Mouse (Mus musculus) liver, embryonic 14.5 days (tissue): ENCODE measurements around the gene Phf19. TPM values are rescaled to one million over a fixed set of nuclear protein-coding genes. Genes with fewer than 3 reads are reported as not detected.
A peak's percentile ranks its signal among the peaks of the same experiment; 100 is the strongest.

ENCODE experiments used
- ATAC-seq: fragments of 200-750 bp; cut with Nextera tagmentation; 2 replicates; pipeline ENCODE4 v1.8.0; 2017; ENCODE audit warnings: moderate number of reproducible peaks, mild to moderate bottlenecking, moderate library complexity; ENCODE audit not compliant: insufficient read depth
- DNase-seq, 3 experiments: peaks; one replicate each; pipeline ENCODE4 v3.0.0-alpha.2; 2012 to 2013; ENCODE audit warnings: low read depth in 3 of 3, low spot score in 3 of 3
- H3K27ac ChIP-seq: fragments of 300-500 bp; sonication (generic); 2 replicates; pipeline ENCODE4 v1.5.1; 2014; ENCODE audit warnings: moderate library complexity, mild to moderate bottlenecking, control low read depth, inconsistent platforms
- H3K27me3 ChIP-seq: fragments of 300-500 bp; sonication (generic); 2 replicates; pipeline ENCODE4 v1.6.1; 2014; ENCODE audit warnings: mild to moderate bottlenecking, low read length, moderate library complexity; ENCODE audit not compliant: control insufficient read depth, insufficient read depth
- H3K36me3 ChIP-seq: fragments of 300-500 bp; sonication (generic); replicated peaks from 2 replicates; pipeline ENCODE4 v1.6.1; 2014; ENCODE audit warnings: low read depth; ENCODE audit not compliant: control insufficient read depth, insufficient read depth
- H3K4me1 ChIP-seq, 2 experiments: fragments of 200-500 bp in 1 of 2; fragments of 300-500 bp in 1 of 2; sonication (generic) in 1 of 2; replicated peaks; 2 replicates each; pipeline ENCODE4 v1.6.1; 2012 to 2014; ENCODE audit warnings: antibody characterized with exemption in 1 of 2, inconsistent platforms in 1 of 2, low read length in 1 of 2; ENCODE audit not compliant: control insufficient read depth in 2 of 2, insufficient read depth in 2 of 2
- H3K4me2 ChIP-seq: fragments of 300-500 bp; sonication (generic); 2 replicates; pipeline ENCODE4 v1.6.1; 2014; ENCODE audit warnings: low read depth, mild to moderate bottlenecking, control low read depth, moderate library complexity
- H3K4me3 ChIP-seq, 2 experiments: fragments of 200-500 bp in 1 of 2; fragments of 300-500 bp in 1 of 2; sonication (generic) in 1 of 2; 2 replicates each; pipeline ENCODE4 v1.5.1; 2012 to 2014; ENCODE audit warnings: low read depth in 2 of 2, low read length in 2 of 2, mild to moderate bottlenecking in 2 of 2, control low read depth in 1 of 2, inconsistent platforms in 1 of 2, moderate library complexity in 1 of 2; ENCODE audit not compliant: insufficient read depth in 1 of 2
- H3K9ac ChIP-seq: fragments of 300-500 bp; sonication (generic); replicated peaks from 2 replicates; pipeline ENCODE4 v1.6.1; 2014; ENCODE audit warnings: mild to moderate bottlenecking, control low read depth, moderate library complexity
- H3K9me3 ChIP-seq: fragments of 300-500 bp; sonication (generic); 2 replicates; pipeline ENCODE4 v1.6.1; 2016; ENCODE audit warnings: low read length, mixed read lengths; ENCODE audit not compliant: control insufficient read depth
- CTCF ChIP-seq: IDR thresholded peaks from 2 replicates; pipeline ENCODE4 v1.5.1; 2016; ENCODE audit warnings: antibody characterized with exemption, low read depth, control low read depth
- EP300 ChIP-seq: IDR thresholded peaks from 2 replicates; pipeline ENCODE4 v1.6.1; 2016; ENCODE audit warnings: antibody characterized with exemption, low read depth
- WGBS: fragments of 180-500 bp; shearing (Covaris S2); extraction: QIAGEN DNeasy Blood & Tissue Kit; methylation state at CpG from one replicate; pipeline ENCODE4 v1.1.7; 2014; ENCODE audit not compliant: insufficient replicate concordance; 5-methylcytosine and 5-hydroxymethylcytosine counted together
- polyA plus RNA-seq, 2 experiments: library from polyadenylated mRNA; depleted of rRNA in 1 of 2; stranded (reverse) in 1 of 2; unstranded in 1 of 2; fragments of >200 nt; fragmentation: Nextera tagmentation in 1 of 2; extraction: Ambion mirVana in 1 of 2; gene quantifications; 2 replicates each; pipeline versions ENCODE4 v1.2.1 to v1.2.3; 2012 to 2014

Phf19 gene
- polyA plus RNA-seq, 2 experiments: 2.8 to 2.9 TPM

DNA sequence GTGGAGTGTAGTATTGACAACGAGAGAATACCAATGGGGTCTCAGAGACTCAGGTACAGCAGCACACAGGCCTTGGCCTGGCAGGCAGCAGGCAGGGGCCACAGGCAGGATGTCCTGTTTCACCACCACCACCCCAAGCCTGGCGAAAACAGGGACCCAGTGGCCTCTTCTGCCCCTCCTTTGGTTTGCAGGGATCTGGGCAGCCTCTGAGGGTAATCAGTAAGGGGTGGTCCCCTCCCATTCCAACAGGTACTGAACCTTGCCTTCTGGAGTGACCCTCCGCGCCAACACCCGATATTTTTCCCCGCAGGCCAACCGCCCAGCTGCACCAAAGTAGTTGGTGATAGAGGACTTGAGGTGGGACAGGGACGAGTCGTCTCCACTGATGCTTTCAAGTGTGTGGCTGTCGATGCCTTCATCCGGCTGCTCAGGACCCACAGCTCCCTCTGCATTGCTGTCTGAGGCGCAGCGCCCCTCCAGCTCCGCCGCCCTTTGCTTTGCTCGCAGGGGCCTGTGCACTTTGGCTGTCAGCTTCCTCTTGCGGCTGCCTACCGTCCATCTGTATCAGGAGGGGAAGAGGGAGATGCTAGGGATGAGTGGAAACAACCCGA is 18.2 kb downstream of the Phf19 start:
- DNase-seq (no peak), ATAC-seq (no peak)
- 77% methylated on average over 19 of the region's 19 CpGs for WGBS
- no peak overlapping the region for H3K4me2 ChIP-seq
- no peaks in the 10 kb centered on the region for H3K27me3 ChIP-seq
- TF ChIP-seq CTCF: no peak
- no peak for TF ChIP-seq EP300
- no peaks in the 10 kb centered on the region for H3K4me1 ChIP-seq
- H3K9me3 ChIP-seq: no peaks in the 10 kb centered on the region
- H3K9ac ChIP-seq: no peak overlapping the region
- H3K4me3 ChIP-seq: no peak overlapping the region
- H3K27ac ChIP-seq: no peak overlapping the region
- H3K36me3 ChIP-seq: no peaks in the 10 kb centered on the region

DNA sequence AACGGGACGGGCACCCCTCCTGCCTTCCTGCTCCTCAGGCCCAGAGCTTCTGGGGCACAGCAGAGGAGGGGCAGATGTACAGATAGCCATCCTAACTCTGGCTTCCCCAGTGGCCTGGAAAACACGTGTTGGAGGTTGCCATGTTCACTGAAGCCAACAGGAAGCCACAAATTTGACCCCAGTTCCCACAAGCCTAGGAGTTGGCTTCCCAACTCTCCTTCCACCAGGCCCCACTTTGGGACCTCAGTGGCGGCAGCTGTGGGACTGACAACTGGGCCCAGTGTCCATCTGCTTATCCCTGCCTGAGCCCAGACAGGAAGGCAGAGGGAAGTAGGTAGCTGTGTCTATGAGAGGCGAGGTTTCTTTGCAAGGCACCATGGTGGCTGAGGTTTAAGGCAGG is 19.9 kb downstream of the Phf19 start:
- Histone ChIP-seq H3K27me3 (no peaks in the 10 kb centered on the region), H3K9me3 (no peaks in the 10 kb centered on the region), H3K36me3 (no peaks in the 10 kb centered on the region), H3K9ac (no peak overlapping the region), H3K27ac (no peak overlapping the region), H3K4me3 (no peak overlapping the region), H3K4me2 (no peak overlapping the region), H3K4me1 (no peaks in the 10 kb centered on the region)
- ATAC-seq: no peak
- no peak for TF ChIP-seq EP300
- no peak for TF ChIP-seq CTCF
- WGBS: 27% methylated on average over 5 of the region's 5 CpGs
- no peak for DNase-seq

DNA sequence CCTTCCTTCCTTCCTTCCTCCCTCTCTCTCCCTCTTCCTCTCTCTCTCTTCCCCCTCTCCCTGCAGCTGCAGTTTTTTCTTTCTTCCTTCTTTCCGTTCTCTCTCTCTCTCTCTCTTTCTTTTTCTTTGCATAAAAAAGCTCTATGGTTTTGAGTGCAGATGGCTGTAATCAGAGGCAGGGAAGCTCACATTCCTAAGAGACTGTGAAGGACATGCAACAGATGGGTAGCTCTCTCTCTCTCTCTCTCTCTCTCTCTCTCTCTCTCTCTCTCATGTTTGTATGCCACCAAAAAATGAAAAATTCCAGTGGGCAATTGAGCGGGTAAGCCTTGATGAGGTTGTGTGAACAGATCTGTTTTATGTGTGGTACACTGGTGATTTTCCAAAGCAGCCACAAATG is 29.6 kb downstream of the Phf19 start:
- WGBS: 58% methylated on average over 2 of the region's 2 CpGs

DNA sequence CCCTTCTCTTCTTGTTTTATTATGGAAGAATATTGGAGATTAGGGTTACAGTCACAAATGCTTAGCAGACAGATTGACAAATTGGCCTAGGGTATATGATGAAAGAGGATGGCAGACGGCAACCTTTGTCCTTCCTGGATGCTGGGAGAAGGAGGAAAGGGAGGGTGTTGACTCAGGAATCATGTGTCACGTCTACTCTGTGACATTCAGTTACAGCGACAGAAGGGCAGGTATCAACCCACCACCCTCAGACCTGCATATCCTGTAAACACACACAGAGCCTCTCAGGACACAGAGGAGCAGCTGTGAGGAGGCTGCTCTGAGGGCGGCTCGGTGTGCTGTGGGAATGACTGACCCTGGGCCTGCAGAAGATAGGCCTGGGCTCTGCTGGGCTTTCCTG is 30.6 kb downstream of the Phf19 start:
- no peak overlapping the region for H3K4me2 ChIP-seq
- peaks cover 0 to 4% of the 10 kb centered on the region in 2 experiments; a peak in 2 of 4 replicates for H3K4me1 ChIP-seq
- TF ChIP-seq EP300 (no peak), CTCF (no peak)
- no peak overlapping the region for H3K9ac ChIP-seq
- H3K27ac ChIP-seq: no peak overlapping the region
- no peak overlapping the region for H3K4me3 ChIP-seq
- H3K9me3 ChIP-seq: no peaks in the 10 kb centered on the region
- WGBS: 46% methylated on average over 5 of the region's 5 CpGs
- DNase-seq (no peak), ATAC-seq (peak; percentile 51)
- no peaks in the 10 kb centered on the region for H3K36me3 ChIP-seq
- no peaks in the 10 kb centered on the region for H3K27me3 ChIP-seq

More for the DNA sequence above, 29.6 kb downstream of the Phf19 start:
- Histone ChIP-seq H3K27me3 (no peaks in the 10 kb centered on the region), H3K36me3 (no peaks in the 10 kb centered on the region), H3K4me1 (peaks cover 0 to 4% of the 10 kb centered on the region in 2 experiments; a peak in 2 of 4 replicates), H3K27ac (no peak overlapping the region), H3K4me3 (no peak overlapping the region), H3K9ac (no peak overlapping the region), H3K4me2 (no peak overlapping the region), H3K9me3 (no peaks in the 10 kb centered on the region)
- ATAC-seq (no peak), DNase-seq (no peak)
- TF ChIP-seq EP300 (no peak), CTCF (no peak)

DNA sequence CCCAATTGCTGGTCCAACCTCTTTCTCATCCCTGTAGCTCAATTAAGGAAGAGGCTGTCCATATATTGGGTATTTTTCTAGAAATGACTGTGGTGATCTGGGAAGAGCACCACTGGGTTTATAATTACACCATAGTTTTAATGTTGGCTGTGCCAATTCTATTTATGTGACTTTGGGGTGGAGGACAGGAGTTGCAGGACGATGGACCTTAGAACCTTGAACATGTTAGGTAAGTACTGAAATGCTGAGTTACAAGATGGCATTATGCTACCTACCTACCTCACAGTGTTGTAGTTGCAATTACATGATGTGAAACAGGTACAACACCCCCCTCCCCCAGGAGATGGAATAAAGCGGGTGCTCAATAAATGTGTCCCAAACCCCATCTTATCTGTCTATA is 31.1 kb downstream of the Phf19 start:
- H3K4me3 ChIP-seq: no peak overlapping the region
- TF ChIP-seq EP300 (no peak), CTCF (no peak)
- H3K27me3 ChIP-seq: no peaks in the 10 kb centered on the region
- DNase-seq: no peak
- H3K27ac ChIP-seq: no peak overlapping the region
- no peak for ATAC-seq
- H3K36me3 ChIP-seq: no peaks in the 10 kb centered on the region
- 70% methylated on average over 2 of the region's 2 CpGs for WGBS
- H3K9ac ChIP-seq: no peak overlapping the region
- no peak overlapping the region for H3K4me2 ChIP-seq
- peaks cover 0 to 4% of the 10 kb centered on the region in 2 experiments; a peak in 2 of 4 replicates for H3K4me1 ChIP-seq
- H3K9me3 ChIP-seq: no peaks in the 10 kb centered on the region
